Mouse (Mus musculus) olfactory bulb, adult 2 months (tissue): ENCODE data around the gene Hoxb1.

Experiments used
- CTCF ChIP-seq: fragments of 200-500 bp; IDR thresholded peaks from 2 replicates; pipeline ENCODE4 v1.5.1; 2012; ENCODE audit warnings: low read depth, mild to moderate bottlenecking, low read length, moderate library complexity; ENCODE audit not compliant: insufficient read depth
- POLR2A ChIP-seq: fragments of 200-500 bp; IDR thresholded peaks from 2 replicates; pipeline ENCODE4 v1.6.1; 2012; ENCODE audit warnings: mild to moderate bottlenecking, low read depth, low read length, moderate library complexity; ENCODE audit not compliant: insufficient read depth

- no peak for TF ChIP-seq POLR2A
- TF ChIP-seq CTCF = no peak
Measured at GRCm38 (mm10) chr11:96332618-96333032, 32.9 kb upstream of the Hoxb1 start.
